Mouse (Mus musculus) adrenal gland, postnatal 4 days (tissue): Measurements from ENCODE around the gene 3830406C13Rik. TPM values are rescaled to one million over a fixed set of nuclear protein-coding genes. Genes with fewer than 3 reads are reported as not detected.

Experiments used
- DNase-seq, 2 experiments: peaks; one replicate each; pipeline ENCODE4 v3.0.0; 2021 to 2022; ENCODE audit warnings: low spot score in 2 of 2, mixed read lengths in 2 of 2
- total RNA-seq, 2 experiments: library from RNA; stranded (reverse); gene quantifications; 2 replicates each; pipeline ENCODE4 v1.2.3; 2021

The 3830406C13Rik gene
- total RNA-seq, 2 experiments from 2014 or later, result 42.3 to 44.1 TPM

GRCm38 (mm10) chr14:12341789-12342457 lies 58.0 kb downstream of the 3830406C13Rik start:
- no peak for DNase-seq

GRCm38 (mm10) chr14:12342458-12343131 lies 58.6 kb downstream of the 3830406C13Rik start:
- no peak for DNase-seq

GRCm38 (mm10) chr14:12343451-12343941 lies 59.5 kb downstream of the 3830406C13Rik start:
- no peak for DNase-seq

- no peak for DNase-seq
Observed at GRCm38 (mm10) chr14:12344061-12344745, 60.2 kb downstream of the 3830406C13Rik start.

- DNase-seq, result no peak
Observed at GRCm38 (mm10) chr14:12344746-12345240, 60.8 kb downstream of the 3830406C13Rik start.

GRCm38 (mm10) chr14:12345241-12345921 lies 61.4 kb downstream of the 3830406C13Rik start:
- no peak for DNase-seq

GRCm38 (mm10) chr14:12346011-12346864 lies 62.3 kb downstream of the 3830406C13Rik start:
- no peak for DNase-seq

GRCm38 (mm10) chr14:12346865-12347600 lies 63.1 kb downstream of the 3830406C13Rik start:
- no peak for DNase-seq

GRCm38 (mm10) chr14:12348089-12348488 lies 64.1 kb downstream of the 3830406C13Rik start, which contains the start of gene Fezf2:
Fezf2 (minus strand) TSS chr14:12348189.
- DNase-seq, result no peak

GRCm38 (mm10) chr14:12349334-12350090 lies 65.5 kb downstream of the 3830406C13Rik start:
- DNase-seq, result no peak

- no peak for DNase-seq
Observed at GRCm38 (mm10) chr14:12350271-12350916, 66.4 kb downstream of the 3830406C13Rik start.

Other genes starting within 250 kb of the 3830406C13Rik start
- gene Gm49355, start 197 bp upstream of the 3830406C13Rik start, total RNA-seq, result not detected
- gene Fezf2, start 64.0 kb downstream of the 3830406C13Rik start, total RNA-seq, result not detected